Mouse (Mus musculus) ES-Bruce4 (cell line): Measurements from ENCODE around the gene Hand2. TPM values are rescaled to one million over a fixed set of nuclear protein-coding genes. Genes with fewer than 3 reads are reported as not detected.

Experiments used
- H3K27ac ChIP-seq: 2 replicates; pipeline ENCODE4 v1.5.1; 2012; ENCODE audit warnings: low read length, inconsistent platforms; ENCODE audit not compliant: insufficient read depth
- H3K27me3 ChIP-seq: 2 replicates; pipeline ENCODE4 v1.6.1; 2012; ENCODE audit warnings: mild to moderate bottlenecking, low read length, inconsistent platforms; ENCODE audit not compliant: control insufficient read depth, poor library complexity, insufficient read depth, severe bottlenecking
- H3K36me3 ChIP-seq: 2 replicates; pipeline ENCODE4 v1.6.1; 2012; ENCODE audit warnings: inconsistent platforms, mild to moderate bottlenecking, low read length, moderate library complexity; ENCODE audit not compliant: control insufficient read depth, poor library complexity, insufficient read depth, severe bottlenecking
- H3K4me1 ChIP-seq: one replicate; pipeline ENCODE4 v1.8.1; 2011; ENCODE audit warnings: low read length; ENCODE audit not compliant: control insufficient read depth, insufficient read depth
- H3K4me3 ChIP-seq: 2 replicates; pipeline ENCODE4 v1.5.1; 2011; ENCODE audit warnings: low read depth, mild to moderate bottlenecking, low read length
- H3K9ac ChIP-seq: 2 replicates; pipeline ENCODE4 v1.6.1; 2012; ENCODE audit warnings: low read depth, mild to moderate bottlenecking, inconsistent platforms; ENCODE audit not compliant: poor library complexity, severe bottlenecking
- H3K9me3 ChIP-seq: replicated peaks from 2 replicates; pipeline ENCODE4 v1.6.1; 2012; ENCODE audit warnings: mild to moderate bottlenecking, low read length, inconsistent platforms; ENCODE audit not compliant: control insufficient read depth, poor library complexity, insufficient read depth, severe bottlenecking
- CTCF ChIP-seq: IDR thresholded peaks from one replicate; pipeline ENCODE4 v1.8.1; 2011; ENCODE audit warnings: low read depth, low read length
- EP300 ChIP-seq: IDR thresholded peaks from 2 replicates; pipeline ENCODE4 v1.6.1; 2011; ENCODE audit warnings: low read depth, low read length; ENCODE audit not compliant: insufficient read depth
- POLR2A ChIP-seq: IDR thresholded peaks from one replicate; pipeline ENCODE4 v1.8.1; 2011; ENCODE audit warnings: low read length; ENCODE audit not compliant: insufficient read depth
- polyA plus RNA-seq: library from polyadenylated mRNA; stranded (reverse); fragments of >200 nt; gene quantifications from 2 replicates; pipeline ENCODE4 v1.2.4, GENCODE M21; 2011; ENCODE audit warnings: low read depth; ENCODE audit not compliant: missing spikeins, insufficient read depth, insufficient read length

The Hand2 gene
- polyA plus RNA-seq, 1 experiment: not detected

- Histone ChIP-seq H3K9ac (no peak overlapping the region), H3K4me1 (no peaks in the 10 kb centered on the region), H3K36me3 (no peaks in the 10 kb centered on the region), H3K27me3 (peaks cover 53% of the 10 kb centered on the region), H3K27ac (no peak overlapping the region), H3K9me3 (no peaks in the 10 kb centered on the region), H3K4me3 (peak overlapping the region; percentile 38)
- no peak for TF ChIP-seq POLR2A
- 0 out of 2 replicates have a peak, but pooled peaks have one; percentile 20 for TF ChIP-seq EP300
Measured at GRCm38 (mm10) chr8:57340840-57341540, 20.2 kb downstream of the Hand2 start.

DNA sequence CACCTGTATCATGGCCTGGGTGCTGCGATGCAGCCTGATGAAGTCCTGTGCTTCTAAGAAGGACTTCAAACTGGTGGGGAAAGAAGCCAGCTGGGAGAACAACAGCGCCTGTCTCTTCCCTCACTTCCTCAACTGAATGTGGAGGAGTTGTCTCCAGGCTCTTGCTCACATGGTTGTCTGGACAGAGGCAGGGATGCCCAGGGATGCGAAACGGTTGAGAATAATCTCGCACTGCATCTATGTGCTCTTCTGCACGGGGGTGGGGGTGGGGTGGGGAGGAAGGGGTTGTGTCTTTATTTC lies 20.7 kb downstream of the Hand2 start:
- H3K4me1 ChIP-seq: no peaks in the 10 kb centered on the region
- H3K9me3 ChIP-seq: no peaks in the 10 kb centered on the region
- no peak overlapping the region for H3K27ac ChIP-seq

DNA sequence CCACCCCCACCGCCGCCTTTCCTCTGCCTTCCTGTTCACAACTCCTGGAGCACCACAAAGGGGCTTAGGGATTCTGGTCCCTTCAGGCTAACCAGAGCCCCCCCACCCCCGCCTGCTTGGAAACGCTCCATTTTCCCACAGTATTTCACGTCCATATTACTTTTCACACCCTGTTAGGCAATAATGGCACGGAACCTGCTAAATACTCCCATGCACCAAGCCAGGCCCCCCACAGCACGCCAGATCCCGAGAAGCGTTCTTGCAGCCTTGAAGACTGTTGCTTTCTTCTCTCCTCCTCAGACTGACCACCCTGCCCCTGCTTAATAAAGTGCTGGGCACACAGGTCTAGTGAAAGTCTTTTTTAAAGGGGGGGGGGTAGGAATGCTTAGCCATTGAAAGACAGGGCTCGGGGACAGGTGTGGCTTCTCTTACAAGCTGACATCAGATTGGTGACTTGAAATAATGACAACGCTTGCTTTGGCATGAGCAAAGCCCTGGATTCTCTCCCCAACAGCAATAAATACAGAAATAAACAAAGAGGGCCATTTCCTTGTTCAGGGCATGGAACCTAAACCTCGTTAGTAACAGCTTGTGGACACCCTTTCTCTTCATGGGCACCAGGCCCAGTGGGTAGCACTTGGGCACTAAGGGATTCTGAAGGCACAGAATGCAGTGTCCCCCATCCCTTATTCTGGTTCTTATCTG lies 21.8 kb downstream of the Hand2 start:
- Histone ChIP-seq H3K27ac (no peak overlapping the region), H3K9me3 (no peaks in the 10 kb centered on the region), H3K36me3 (no peaks in the 10 kb centered on the region), H3K4me1 (no peaks in the 10 kb centered on the region), H3K27me3 (peaks cover 57% of the 10 kb centered on the region), H3K4me3 (no peak overlapping the region), H3K9ac (no peak overlapping the region)
- no peak for TF ChIP-seq POLR2A
- no peak for TF ChIP-seq CTCF
- TF ChIP-seq EP300: no peak

More for the DNA sequence above, 20.7 kb downstream of the Hand2 start:
- no peak overlapping the region for H3K9ac ChIP-seq
- H3K36me3 ChIP-seq: no peaks in the 10 kb centered on the region
- H3K4me3 ChIP-seq: no peak overlapping the region
- TF ChIP-seq CTCF: no peak
- no peak for TF ChIP-seq POLR2A
- no peak for TF ChIP-seq EP300
- peaks cover 56% of the 10 kb centered on the region for H3K27me3 ChIP-seq

DNA sequence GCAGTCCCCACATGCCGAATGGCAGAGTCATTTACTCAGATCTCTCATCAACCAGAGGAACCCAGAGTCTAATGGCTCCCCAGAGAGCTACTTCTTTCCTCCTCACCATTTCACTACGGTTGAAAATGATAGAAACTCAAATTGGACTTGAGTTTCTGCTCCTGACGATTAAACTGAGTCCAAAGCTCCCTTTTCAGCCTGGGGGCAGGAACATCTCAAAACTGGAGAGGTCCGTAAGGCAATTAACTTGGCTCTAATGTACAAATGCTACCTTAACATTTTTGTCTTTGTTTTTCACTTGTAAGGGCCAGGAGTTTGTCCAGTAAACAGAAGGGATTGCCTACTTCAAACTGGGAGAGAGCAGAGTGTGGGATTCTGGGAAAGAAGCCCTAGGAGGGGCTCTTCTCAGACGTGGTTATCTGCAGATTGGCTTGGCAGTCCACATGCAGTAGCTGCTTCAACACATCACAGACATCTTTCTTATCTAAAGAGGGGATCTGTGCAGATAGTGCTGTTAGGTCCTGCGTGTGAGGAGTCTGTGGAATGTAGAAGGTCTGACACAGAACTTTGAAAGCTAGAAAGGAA lies 23.0 kb downstream of the Hand2 start:
- Histone ChIP-seq H3K27ac (no peak overlapping the region), H3K9me3 (no peaks in the 10 kb centered on the region), H3K27me3 (peaks cover 54% of the 10 kb centered on the region), H3K9ac (no peak overlapping the region), H3K4me1 (no peaks in the 10 kb centered on the region), H3K36me3 (no peaks in the 10 kb centered on the region), H3K4me3 (no peak overlapping the region)
- no peak for TF ChIP-seq POLR2A
- TF ChIP-seq CTCF: no peak
- TF ChIP-seq EP300: no peak

DNA sequence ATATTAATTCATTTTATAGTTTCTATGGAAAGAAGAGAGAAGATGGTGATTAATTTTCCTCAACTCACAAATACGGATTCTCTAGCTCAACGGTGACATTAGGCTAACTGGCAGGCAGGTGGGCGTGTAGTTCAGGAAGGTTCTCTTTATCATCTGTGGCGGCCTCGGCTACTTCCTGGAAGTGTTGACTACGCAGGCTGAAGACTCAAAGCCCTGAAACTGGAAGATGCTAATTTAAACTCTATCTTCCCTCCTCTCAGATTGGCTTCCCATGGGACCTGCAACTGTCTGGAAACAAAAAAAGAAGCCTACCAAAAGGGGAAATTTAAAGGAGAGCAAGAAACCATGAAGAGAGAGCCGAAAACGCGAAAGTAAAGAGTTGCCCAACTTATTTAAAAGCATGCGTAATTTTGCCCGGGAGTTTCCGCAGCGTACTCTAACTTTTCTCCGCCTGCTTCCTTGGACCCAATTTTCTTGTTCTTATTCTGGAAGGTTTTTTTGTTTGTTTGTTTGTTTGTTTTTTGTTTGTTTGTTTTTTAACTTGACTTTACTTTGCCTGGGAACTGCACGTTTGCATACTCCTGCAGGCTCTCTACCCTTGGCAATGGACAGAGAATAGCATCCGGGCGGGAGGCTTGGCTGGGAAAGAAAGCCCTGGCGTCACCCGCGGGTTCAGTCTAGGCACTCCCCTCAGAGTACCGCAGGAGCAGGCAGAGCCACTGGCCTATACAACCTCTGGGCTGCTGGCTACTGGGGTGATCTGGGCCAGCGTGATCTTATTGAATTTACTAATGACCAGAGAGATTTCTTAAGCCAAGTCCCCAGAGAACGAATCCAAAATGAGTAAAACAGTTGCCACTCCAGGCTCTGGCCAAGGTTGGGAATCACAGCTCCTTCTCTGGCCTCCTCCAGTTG lies 24.4 kb downstream of the Hand2 start:
- Histone ChIP-seq H3K36me3 (no peaks in the 10 kb centered on the region), H3K9ac (no peak overlapping the region), H3K4me3 (no peak overlapping the region), H3K9me3 (no peaks in the 10 kb centered on the region), H3K27me3 (peaks cover 50% of the 10 kb centered on the region), H3K27ac (no peak overlapping the region), H3K4me1 (no peaks in the 10 kb centered on the region)
- TF ChIP-seq CTCF (no peak), POLR2A (no peak), EP300 (no peak)
